Mouse (Mus musculus) heart, embryonic 14.5 days (tissue): ENCODE measurements around the gene Ube2ql1. TPM values are rescaled to one million over a fixed set of nuclear protein-coding genes. Genes with fewer than 3 reads are reported as not detected.

Source experiments
- ATAC-seq: fragments of 200-750 bp; cut with Nextera tagmentation; 2 replicates; pipeline ENCODE4 v1.8.0; 2017; ENCODE audit warnings: low read depth, moderate TSS enrichment; ENCODE audit not compliant: insufficient number of reproducible peaks, insufficient read depth, low FRiP score
- H3K27ac ChIP-seq, 2 experiments: fragments of 200-500 bp in 1 of 2; fragments of 300-500 bp in 1 of 2; sonication (generic) in 1 of 2; replicated peaks in 1 of 2; 2 replicates each; pipeline ENCODE4 v1.5.1; 2012 to 2014; ENCODE audit warnings: low read depth in 2 of 2, low read length in 2 of 2, control low read depth in 1 of 2, mild to moderate bottlenecking in 1 of 2, mixed read lengths in 1 of 2; ENCODE audit not compliant: control insufficient read depth in 1 of 2, insufficient read depth in 1 of 2
- H3K27me3 ChIP-seq: fragments of 300-500 bp; sonication (generic); 2 replicates; pipeline ENCODE4 v1.6.1; 2014; ENCODE audit warnings: mild to moderate bottlenecking, low read length, control low read depth; ENCODE audit not compliant: control insufficient read depth, insufficient read depth
- H3K36me3 ChIP-seq: fragments of 300-500 bp; sonication (generic); 2 replicates; pipeline ENCODE4 v1.6.1; 2014; ENCODE audit warnings: mild to moderate bottlenecking, control low read depth, low read length, mixed read lengths; ENCODE audit not compliant: control insufficient read depth, insufficient read depth
- H3K4me1 ChIP-seq, 2 experiments: fragments of 200-500 bp in 1 of 2; fragments of 300-500 bp in 1 of 2; sonication (generic) in 1 of 2; 2 replicates each; pipeline ENCODE4 v1.6.1; 2012 to 2014; ENCODE audit warnings: low read length in 2 of 2, control low read depth in 1 of 2, mixed read lengths in 1 of 2; ENCODE audit not compliant: control insufficient read depth in 2 of 2, insufficient read depth in 2 of 2
- H3K4me2 ChIP-seq: fragments of 300-500 bp; sonication (generic); 2 replicates; pipeline ENCODE4 v1.6.1; 2014; ENCODE audit warnings: mild to moderate bottlenecking, low read length
- H3K4me3 ChIP-seq, 2 experiments: fragments of 200-500 bp in 1 of 2; fragments of 300-500 bp in 1 of 2; sonication (generic) in 1 of 2; 2 replicates each; pipeline ENCODE4 v1.5.1; 2012 to 2014; ENCODE audit warnings: low read length in 2 of 2, mild to moderate bottlenecking in 2 of 2, control low read depth in 1 of 2, low read depth in 1 of 2, moderate library complexity in 1 of 2; ENCODE audit not compliant: control insufficient read depth in 1 of 2, insufficient read depth in 1 of 2
- H3K9ac ChIP-seq: fragments of 300-500 bp; sonication (generic); 2 replicates; pipeline ENCODE4 v1.6.1; 2014; ENCODE audit warnings: mild to moderate bottlenecking, low read length
- H3K9me3 ChIP-seq: fragments of 300-500 bp; sonication (generic); 2 replicates; pipeline ENCODE4 v1.6.1; 2016; ENCODE audit warnings: low read length, control low read depth; ENCODE audit not compliant: control insufficient read depth
- WGBS: fragments of 180-500 bp; shearing (Covaris S2); extraction: QIAGEN DNeasy Blood & Tissue Kit; methylation state at CpG from one replicate; pipeline ENCODE4 v1.1.7; 2014; 5-methylcytosine and 5-hydroxymethylcytosine counted together
- polyA plus RNA-seq: library from polyadenylated mRNA; unstranded; fragments of >200 nt; fragmentation: Nextera tagmentation; extraction: Ambion mirVana; gene quantifications from 2 replicates; pipeline ENCODE4 v1.2.1, GENCODE M21; 2014

Ube2ql1 gene
- 0.74 and 1.0 TPM in 2 replicates for polyA plus RNA-seq

DNA sequence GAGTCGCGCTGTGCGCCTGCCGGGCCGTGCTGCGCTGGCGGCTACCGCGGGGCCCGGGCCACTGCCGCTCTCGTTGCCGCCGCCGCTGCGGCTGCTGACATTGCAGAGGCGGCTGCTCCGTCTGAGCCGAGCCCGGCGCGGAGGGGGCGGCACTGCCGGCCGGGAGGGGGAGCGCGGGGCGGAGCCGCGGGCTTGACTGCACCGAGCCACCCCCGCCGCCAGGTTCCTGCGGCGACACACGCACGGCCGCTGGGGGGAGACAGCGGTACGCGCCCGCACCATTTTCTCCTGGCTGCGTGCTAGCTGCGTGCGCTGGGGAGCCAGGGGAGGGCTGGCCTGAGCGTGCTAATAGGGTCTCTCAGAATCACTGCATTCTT lies at the start of gene Ube2ql1:
Ube2ql1 (minus strand) TSS at position 131 of the 377 bp plus-strand sequence.
- Histone ChIP-seq H3K4me1 (peaks cover 4 to 16% of the 10 kb centered on the region in 2 experiments; a peak in 3 of 4 replicates), H3K4me2 (peak within 1 kb of the TSS; percentile 100), H3K4me3 (peak within 1 kb of the TSS; percentile 53 to 70), H3K9me3 (peaks cover 6% of the 10 kb centered on the region; the same call in 1 of the 2 replicates), H3K27ac (0 out of 4 replicates have a peak within 1 kb of the TSS, but pooled peaks of 1 of the 2 experiments have one; percentile 14), H3K27me3 (peaks cover 58% of the 10 kb centered on the region), H3K36me3 (no peaks in the 10 kb centered on the region), H3K9ac (peak within 1 kb of the TSS; percentile 70)
- peak; percentile 89 for ATAC-seq
- 1% methylated on average over 38 of the region's 46 CpGs for WGBS

DNA sequence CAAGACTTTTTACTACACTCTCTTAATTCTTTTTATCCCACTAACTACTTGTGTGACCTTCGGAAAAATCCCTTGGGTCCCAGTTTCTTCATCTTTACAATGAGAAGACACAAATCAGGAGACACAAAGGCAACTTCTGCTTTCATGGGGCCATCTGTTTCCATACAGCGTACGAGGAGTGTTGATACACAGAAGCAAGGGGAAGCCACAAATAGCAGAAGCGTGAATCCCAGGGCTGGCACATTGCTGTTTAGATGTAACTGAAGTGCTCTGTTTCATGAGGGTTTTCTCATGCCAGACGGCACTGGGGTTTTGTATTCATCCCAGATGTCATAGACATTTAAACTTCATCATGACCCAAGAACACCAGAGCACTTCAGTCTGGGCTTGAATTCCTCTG lies 49.0 kb upstream of the Ube2ql1 start:
- Histone ChIP-seq H3K4me3 (no peak overlapping the region), H3K27ac (no peak overlapping the region), H3K4me1 (no peaks in the 10 kb centered on the region), H3K4me2 (no peak overlapping the region), H3K27me3 (no peaks in the 10 kb centered on the region), H3K36me3 (no peaks in the 10 kb centered on the region), H3K9me3 (no peaks in the 10 kb centered on the region), H3K9ac (no peak overlapping the region)
- WGBS = 73% methylated on average over 5 of the region's 5 CpGs
- ATAC-seq = no peak

DNA sequence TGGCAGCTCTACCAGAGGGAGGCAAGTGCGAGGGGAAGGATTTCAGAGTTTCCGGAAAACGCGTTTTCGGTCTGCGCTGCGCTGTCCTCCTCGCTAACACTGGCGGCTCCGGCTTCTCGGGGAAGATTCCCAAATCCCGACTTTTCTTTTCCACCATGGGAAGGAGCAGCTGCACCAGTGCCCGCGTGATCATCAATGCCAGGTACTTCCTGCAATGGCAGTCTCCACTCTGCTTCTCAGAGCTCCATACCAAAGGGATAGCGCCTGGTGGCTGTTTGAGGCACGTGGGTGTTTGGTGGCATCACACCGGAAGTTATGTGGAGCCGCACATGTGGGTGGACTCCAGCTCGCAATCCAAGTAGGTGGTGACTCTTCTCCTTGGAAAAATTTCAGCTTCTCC lies 38.5 kb upstream of the Ube2ql1 start:
- Histone ChIP-seq H3K9me3 (no peaks in the 10 kb centered on the region), H3K27ac (no peak overlapping the region), H3K4me2 (no peak overlapping the region), H3K36me3 (no peaks in the 10 kb centered on the region), H3K4me1 (no peaks in the 10 kb centered on the region), H3K4me3 (no peak overlapping the region), H3K27me3 (no peaks in the 10 kb centered on the region), H3K9ac (no peak overlapping the region)
- ATAC-seq = no peak
- WGBS = 85% methylated on average over 19 of the region's 19 CpGs

DNA sequence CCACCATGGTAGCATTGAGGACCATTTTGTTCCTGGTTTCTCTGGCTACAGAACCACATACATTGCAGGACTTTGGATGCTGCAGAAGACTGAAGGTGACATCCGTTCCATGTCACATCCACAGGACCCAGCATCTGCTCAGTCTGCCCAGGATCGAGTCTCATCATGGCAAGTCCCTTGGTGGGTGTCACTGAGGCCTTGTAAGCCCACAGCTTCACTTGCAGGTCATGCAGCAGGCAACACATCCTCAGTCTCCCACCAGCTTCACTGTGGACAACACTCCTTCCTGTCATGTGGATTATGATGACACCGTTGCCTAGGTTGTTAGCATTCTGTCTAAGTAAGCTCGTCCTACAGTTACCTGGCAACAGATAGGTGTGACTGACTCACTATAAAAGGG lies 32.7 kb upstream of the Ube2ql1 start:
- Histone ChIP-seq H3K4me2 (no peak overlapping the region), H3K27ac (no peak overlapping the region), H3K4me3 (no peak overlapping the region), H3K9me3 (no peaks in the 10 kb centered on the region), H3K27me3 (no peaks in the 10 kb centered on the region), H3K36me3 (no peaks in the 10 kb centered on the region), H3K9ac (no peak overlapping the region), H3K4me1 (no peaks in the 10 kb centered on the region)
- 78% methylated on average over 4 of the region's 4 CpGs for WGBS
- no peak for ATAC-seq

DNA sequence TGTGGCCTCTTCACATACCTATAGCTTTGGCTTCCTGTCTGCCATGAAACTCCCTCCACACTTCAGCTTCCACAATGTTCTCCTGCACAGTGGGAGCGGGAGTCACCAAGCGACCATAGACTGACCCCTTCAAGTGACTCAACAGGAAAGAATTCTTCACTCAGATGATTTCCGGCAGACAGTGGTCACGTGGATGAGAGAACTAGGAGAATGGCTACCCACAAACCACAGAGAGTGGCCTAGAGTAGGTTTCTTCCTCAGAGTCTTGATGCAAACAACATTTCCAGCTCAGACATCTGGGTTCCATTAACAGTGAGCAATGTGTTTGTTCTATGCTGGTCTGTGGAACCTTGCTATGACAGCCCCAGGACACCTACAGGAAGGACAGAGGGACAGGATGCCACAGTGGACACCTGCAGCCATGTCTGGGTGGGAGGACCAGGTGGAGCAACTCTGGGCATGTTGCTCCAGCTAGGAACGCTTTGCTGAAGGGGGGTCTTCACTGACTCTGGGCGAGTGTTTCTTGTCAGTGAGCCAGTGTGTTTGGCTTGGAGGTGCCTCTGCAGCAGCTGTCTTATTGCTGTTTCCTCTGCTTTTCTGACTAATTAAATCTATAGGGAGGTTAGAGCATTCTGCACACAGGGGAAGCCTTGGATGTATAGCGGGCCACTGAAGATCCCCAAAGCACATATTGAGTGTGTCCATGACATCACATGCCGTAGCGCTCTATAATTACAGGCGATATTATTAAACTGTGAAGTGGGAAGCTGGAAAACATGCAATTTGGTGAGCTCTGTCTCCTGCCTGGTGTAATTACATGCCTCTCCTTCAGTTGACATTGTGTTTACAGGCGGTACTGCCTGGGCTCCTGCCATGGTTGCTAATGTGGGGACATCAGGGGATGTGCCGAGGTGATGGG lies 31.1 kb upstream of the Ube2ql1 start:
- ATAC-seq = no peak
- Histone ChIP-seq H3K4me1 (no peaks in the 10 kb centered on the region), H3K9me3 (no peaks in the 10 kb centered on the region), H3K36me3 (no peaks in the 10 kb centered on the region), H3K9ac (no peak overlapping the region), H3K27ac (no peak overlapping the region), H3K27me3 (no peaks in the 10 kb centered on the region), H3K4me2 (no peak overlapping the region), H3K4me3 (no peak overlapping the region)
- 75% methylated on average over 12 of the region's 12 CpGs for WGBS

DNA sequence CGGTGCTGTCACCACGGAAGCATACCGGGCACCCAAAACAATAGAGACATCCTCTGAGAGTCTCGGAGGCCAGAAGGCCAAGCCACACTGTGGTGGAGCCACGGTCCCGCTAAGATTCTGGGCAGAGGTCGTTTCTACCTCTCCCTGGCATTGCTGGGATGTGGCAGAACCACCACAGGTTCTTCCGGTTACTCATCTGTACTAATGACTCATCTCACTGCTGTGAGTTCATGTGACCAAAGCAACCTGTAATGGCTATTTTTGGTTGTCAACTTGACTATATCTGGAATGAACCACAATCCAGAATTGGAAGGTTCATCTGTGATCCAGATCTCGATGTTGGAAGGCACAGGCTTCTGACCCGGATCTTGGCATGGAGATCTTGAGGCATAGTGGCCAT lies 28.5 kb upstream of the Ube2ql1 start:
- WGBS = 82% methylated on average over 10 of the region's 10 CpGs
- Histone ChIP-seq H3K4me3 (no peak overlapping the region), H3K27me3 (no peaks in the 10 kb centered on the region), H3K27ac (no peak overlapping the region), H3K36me3 (no peaks in the 10 kb centered on the region), H3K4me1 (no peaks in the 10 kb centered on the region), H3K9me3 (no peaks in the 10 kb centered on the region), H3K4me2 (no peak overlapping the region), H3K9ac (no peak overlapping the region)
- ATAC-seq = no peak

DNA sequence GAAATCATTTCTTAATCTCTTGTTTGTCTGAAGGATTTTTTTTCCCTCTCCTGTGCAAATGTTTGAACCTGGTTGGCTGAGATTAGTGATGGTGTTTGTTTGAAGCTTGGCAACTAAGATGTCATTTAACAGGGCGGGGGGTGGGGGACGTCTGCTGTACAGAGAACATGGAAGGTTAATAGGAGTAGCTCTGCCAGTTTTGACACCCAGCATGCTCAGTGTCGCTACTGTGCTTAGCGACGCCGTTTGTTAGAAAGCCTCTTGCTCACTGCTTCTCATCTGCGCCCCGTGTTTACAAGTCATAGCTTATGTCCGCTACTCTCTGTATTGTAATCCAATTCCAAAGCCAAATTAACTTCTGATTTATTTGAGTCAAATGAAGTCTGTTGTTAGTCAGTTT lies 25.0 kb upstream of the Ube2ql1 start:
- Histone ChIP-seq H3K9me3 (no peaks in the 10 kb centered on the region), H3K9ac (no peak overlapping the region), H3K27me3 (no peaks in the 10 kb centered on the region), H3K4me3 (no peak overlapping the region), H3K27ac (no peak overlapping the region), H3K4me2 (no peak overlapping the region), H3K4me1 (no peaks in the 10 kb centered on the region), H3K36me3 (no peaks in the 10 kb centered on the region)
- ATAC-seq = no peak
- WGBS = 84% methylated on average over 9 of the region's 9 CpGs
